Mouse (Mus musculus): ENCODE results near the gene Cdkn2aipnl. TPM values are rescaled to one million over a fixed set of nuclear protein-coding genes. Genes with fewer than 3 reads are reported as not detected.

Gene Cdkn2aipnl
- polyA plus RNA-seq, 1 experiment from 2014 or later = 60.1 TPM

DNA sequence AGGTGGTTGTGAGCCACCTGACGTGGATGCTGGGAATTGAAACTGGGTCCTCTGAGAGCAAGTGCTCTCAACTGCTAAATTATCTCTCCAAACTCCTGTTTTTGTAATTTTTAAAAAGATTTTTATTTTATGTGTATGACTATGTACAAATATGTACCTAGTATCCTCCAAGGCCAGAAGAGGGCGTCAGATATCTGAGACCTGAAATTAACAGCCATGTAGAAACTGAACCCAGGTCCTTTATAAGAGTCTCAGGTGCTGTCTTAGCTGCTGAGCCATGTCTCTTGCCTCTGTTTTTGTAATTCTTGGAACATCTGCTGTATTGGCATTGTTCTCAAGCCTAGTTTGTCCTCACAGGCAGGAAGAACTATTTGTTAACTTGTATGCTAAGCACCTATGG, 2.0 kb downstream of the Cdkn2aipnl start:
- ATAC-seq (ENCODE audit: low read depth) (no peak), DNase-seq (no peak)
- Histone ChIP-seq H3K4me1 (replicated peaks) (peaks cover 22% of the 10 kb centered on the region), H3K4me2 (no peak overlapping the region), H3K27ac (no peak overlapping the region), H3K27me3 (no peaks in the 10 kb centered on the region), H3K36me3 (peaks cover 57% of the 10 kb centered on the region), H3K4me3 (replicated peaks) (no peak overlapping the region), H3K9ac (no peak overlapping the region), H3K9me3 (replicated peaks) (no peaks in the 10 kb centered on the region)
- WGBS (ENCODE audit: insufficient replicate concordance) = 79% methylated on average over 2 of the region's 2 CpGs

DNA sequence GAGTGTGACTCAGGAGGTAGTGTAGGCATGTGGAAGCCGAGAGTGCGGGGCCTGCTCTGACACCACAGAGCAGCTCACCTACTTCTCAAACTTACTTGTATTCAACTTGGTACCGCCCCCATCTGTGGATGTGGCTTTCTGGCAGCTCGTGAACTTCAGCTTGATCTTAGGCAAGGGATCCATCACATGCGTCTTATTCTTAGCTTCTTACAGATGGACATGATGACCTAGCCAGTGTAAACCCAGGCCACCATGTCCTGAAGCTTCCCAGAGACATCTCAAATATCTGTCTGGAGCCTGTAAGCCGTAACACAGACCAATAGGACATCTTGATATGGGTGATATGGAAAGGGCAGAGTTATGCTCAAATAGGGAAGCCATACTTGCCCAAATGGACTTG, 4.2 kb downstream of the Cdkn2aipnl start:
- WGBS (ENCODE audit: insufficient replicate concordance) = 86% methylated on average over 6 of the region's 6 CpGs
- ATAC-seq (ENCODE audit: low read depth) = no peak

DNA sequence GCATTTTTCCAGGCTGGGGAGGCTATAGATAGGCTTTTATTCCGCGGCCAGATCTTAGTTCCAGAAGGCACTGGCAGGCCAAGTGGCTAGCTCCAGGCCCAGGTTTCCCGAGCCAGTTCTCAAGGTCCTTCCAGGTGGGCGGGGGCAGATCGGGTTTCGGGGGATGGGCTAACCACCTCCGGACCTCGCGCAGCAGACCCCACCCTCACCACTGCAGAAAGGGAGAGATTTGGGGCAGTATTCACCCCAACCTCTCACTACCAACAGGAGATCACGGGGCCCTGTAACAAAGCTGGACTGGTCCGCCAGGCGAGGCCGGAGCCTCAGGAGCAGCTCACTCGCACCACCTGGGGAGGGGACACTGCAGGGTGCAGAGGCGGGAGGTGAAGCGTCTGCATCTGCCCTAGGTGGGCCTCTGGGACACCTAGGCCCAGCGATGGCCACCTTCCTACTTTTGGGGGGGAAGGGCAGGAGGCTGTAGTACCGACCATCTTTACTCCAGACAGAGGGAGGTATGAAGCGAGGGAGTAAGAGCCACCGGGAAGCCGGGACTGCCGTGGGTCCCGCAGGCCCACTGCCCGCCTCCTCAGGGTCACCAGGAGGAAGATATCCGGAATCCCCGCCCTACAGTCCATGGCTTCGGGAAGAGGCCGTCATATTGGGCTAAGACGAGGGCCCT, 32.3 kb downstream of the Cdkn2aipnl start:
- no peaks in the 10 kb centered on the region for H3K27me3 ChIP-seq
- peak overlapping the region; percentile 97 for H3K4me3 ChIP-seq (replicated peaks)
- ATAC-seq (ENCODE audit: low read depth) (peak; percentile 37), DNase-seq (peak; percentile 52)
- peak overlapping the region; percentile 98 for H3K9ac ChIP-seq
- H3K9me3 ChIP-seq (replicated peaks) = no peaks in the 10 kb centered on the region
- peak overlapping the region; percentile 90 for H3K4me2 ChIP-seq
- under 1% methylated on average over 29 of the region's 29 CpGs for WGBS (ENCODE audit: insufficient replicate concordance)
- peak overlapping the region; percentile 95 for H3K27ac ChIP-seq
- H3K4me1 ChIP-seq (replicated peaks) = peaks cover 56% of the 10 kb centered on the region
- H3K36me3 ChIP-seq = peaks cover 31% of the 10 kb centered on the region

More for the DNA sequence above, 4.2 kb downstream of the Cdkn2aipnl start:
- Histone ChIP-seq H3K4me1 (replicated peaks) (peaks cover 22% of the 10 kb centered on the region), H3K4me2 (no peak overlapping the region), H3K27ac (no peak overlapping the region), H3K27me3 (no peaks in the 10 kb centered on the region), H3K9me3 (replicated peaks) (no peaks in the 10 kb centered on the region), H3K4me3 (replicated peaks) (no peak overlapping the region), H3K9ac (no peak overlapping the region), H3K36me3 (peaks cover 70% of the 10 kb centered on the region)
- no peak for DNase-seq

DNA sequence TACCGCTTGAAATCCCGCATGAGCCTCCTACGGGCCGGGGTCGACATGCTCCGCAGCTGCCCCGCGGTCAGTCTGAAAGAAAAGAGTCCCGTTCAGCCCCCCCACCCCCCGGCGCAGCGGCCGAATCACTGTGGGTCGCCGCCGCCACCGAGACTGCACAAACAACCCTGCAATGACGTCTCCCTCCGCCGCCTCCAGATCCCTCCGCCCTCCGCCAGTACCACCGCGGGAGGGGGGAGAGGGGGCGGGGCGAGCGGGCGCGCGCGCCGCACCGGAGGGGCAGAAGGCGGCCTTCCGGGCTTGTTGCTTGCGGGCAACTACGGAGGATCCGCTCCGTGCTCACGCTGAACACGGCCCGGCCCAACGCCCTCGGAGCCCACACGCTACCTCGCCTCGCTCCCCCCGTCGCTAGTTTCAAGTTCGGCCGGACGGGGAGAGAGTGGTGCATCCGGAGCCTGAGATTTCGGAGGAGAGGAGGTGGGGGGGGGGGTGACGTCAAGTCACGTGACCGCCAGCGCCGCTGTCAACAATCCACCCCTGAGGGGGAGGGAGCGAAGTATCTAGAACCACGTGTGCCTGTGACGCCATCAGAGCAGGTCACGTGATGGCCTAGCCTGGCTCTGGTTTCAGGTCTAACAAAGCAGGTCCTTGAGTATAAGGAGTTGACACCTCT, 33.0 kb downstream of the Cdkn2aipnl start, which contains the start of gene Ube2b:
TSS of gene Ube2b (minus strand) at position 473 of the 673 bp plus-strand sequence.
- H3K4me2 ChIP-seq = peak within 1 kb of the TSS; percentile 90
- peaks cover 24% of the 10 kb centered on the region for H3K36me3 ChIP-seq
- H3K9me3 ChIP-seq (replicated peaks) = no peaks in the 10 kb centered on the region
- H3K4me1 ChIP-seq (replicated peaks) = peaks cover 60% of the 10 kb centered on the region
- peak within 1 kb of the TSS; percentile 97 for H3K4me3 ChIP-seq (replicated peaks)
- peak within 1 kb of the TSS; percentile 98 for H3K9ac ChIP-seq
- WGBS (ENCODE audit: insufficient replicate concordance) = under 1% methylated on average over 57 of the region's 63 CpGs
- no peaks in the 10 kb centered on the region for H3K27me3 ChIP-seq
- ATAC-seq (ENCODE audit: low read depth) (peak; percentile 75), DNase-seq (peak; percentile 90)
- peak within 1 kb of the TSS; percentile 95 for H3K27ac ChIP-seq

DNA sequence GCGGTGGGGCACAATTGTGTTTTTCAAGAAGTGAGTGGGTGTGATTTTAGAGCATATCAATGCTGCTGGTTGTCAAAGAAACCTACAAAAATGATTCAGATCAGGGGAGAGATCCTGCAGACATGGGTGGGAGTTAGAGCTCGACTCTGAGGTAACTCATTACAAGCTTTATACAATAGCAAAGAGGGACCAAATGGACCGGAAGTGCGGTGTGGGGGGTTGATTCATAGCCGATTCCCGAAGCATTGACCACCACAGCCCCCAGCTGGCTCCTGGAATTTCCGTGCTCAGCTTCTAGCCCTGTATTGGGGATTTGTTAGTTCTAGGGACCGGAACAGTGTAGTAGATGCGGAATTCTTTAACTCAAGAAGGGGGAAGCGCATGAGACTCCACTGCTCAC, 33.9 kb downstream of the Cdkn2aipnl start:
- H3K36me3 ChIP-seq = peaks cover 15% of the 10 kb centered on the region
- peaks cover 63% of the 10 kb centered on the region for H3K4me1 ChIP-seq (replicated peaks)
- H3K9me3 ChIP-seq (replicated peaks) = no peaks in the 10 kb centered on the region
- ATAC-seq (ENCODE audit: low read depth) (no peak), DNase-seq (no peak)
- H3K4me2 ChIP-seq = peak overlapping the region; percentile 90
- WGBS (ENCODE audit: insufficient replicate concordance) = 56% methylated on average over 10 of the region's 10 CpGs
- peak overlapping the region; percentile 97; the same call in 1 of the 2 replicates for H3K4me3 ChIP-seq (replicated peaks)
- H3K27me3 ChIP-seq = no peaks in the 10 kb centered on the region
- peak overlapping the region; percentile 60; the same call in 1 of the 2 replicates for H3K27ac ChIP-seq
- no peak overlapping the region for H3K9ac ChIP-seq

DNA sequence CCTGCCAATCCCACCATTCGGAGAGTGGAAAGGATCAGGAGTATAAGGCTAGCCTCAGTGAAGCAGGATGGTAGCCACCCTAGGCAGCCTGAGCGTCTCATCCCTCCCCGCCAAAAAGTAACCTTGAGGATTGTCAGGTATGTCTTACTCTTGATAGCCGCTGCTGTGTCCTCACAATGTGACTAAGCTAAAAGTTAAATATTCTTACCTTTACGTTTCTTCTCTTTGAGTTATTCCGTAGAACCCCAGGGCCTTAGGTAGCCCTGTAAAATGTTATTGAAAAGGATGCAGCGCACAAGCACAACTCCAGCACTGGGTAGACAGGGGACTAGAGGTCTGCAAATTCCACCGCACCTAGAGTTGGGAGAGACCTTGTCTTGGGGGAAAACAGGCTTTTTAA, 34.4 kb downstream of the Cdkn2aipnl start:
- WGBS (ENCODE audit: insufficient replicate concordance) = 83% methylated on average over 8 of the region's 8 CpGs
- no peak overlapping the region for H3K4me3 ChIP-seq (replicated peaks)
- H3K27ac ChIP-seq = no peak overlapping the region
- H3K36me3 ChIP-seq = peaks cover 10% of the 10 kb centered on the region
- H3K27me3 ChIP-seq = no peaks in the 10 kb centered on the region
- H3K9me3 ChIP-seq (replicated peaks) = no peaks in the 10 kb centered on the region
- H3K4me1 ChIP-seq (replicated peaks) = peaks cover 63% of the 10 kb centered on the region
- ATAC-seq (ENCODE audit: low read depth) (no peak), DNase-seq (no peak)
- peak overlapping the region; percentile 90; the same call in 1 of the 2 replicates for H3K4me2 ChIP-seq
- H3K9ac ChIP-seq = no peak overlapping the region

DNA sequence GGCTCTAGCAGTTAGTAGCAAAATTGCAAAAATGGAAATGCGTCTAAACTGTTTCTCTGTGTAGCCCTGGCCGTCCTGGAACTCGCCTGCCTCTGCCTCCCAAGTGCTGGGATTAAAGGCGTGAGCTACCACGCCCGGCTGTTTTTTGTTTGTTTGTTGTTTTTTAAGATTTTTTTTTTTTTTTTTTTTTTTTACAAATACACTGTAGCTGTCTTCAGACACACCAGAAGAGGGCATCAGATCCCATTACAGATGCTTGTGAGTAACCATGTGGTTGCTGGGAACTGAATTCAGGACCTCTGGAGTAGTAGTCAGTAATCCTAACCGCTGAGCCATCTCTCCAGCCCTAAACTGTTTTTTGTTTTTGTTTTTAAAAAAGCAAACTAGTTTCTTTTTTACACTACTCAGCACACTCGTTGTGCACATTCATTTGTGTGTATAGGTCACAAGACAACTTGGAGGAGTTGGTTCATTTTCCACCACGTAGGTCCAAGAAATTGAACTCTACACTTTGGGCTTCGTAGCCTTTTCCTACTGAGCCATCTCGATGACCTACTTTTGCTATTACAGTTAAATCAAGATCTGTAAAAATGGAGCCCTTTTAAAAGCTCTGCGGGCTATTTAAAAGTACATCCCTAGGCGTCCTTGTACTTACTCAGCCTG, 35.5 kb downstream of the Cdkn2aipnl start:
- H3K9ac ChIP-seq = peak overlapping the region; percentile 86
- peak overlapping the region; percentile 92 for H3K4me2 ChIP-seq
- no peaks in the 10 kb centered on the region for H3K9me3 ChIP-seq (replicated peaks)
- no peaks in the 10 kb centered on the region for H3K36me3 ChIP-seq
- 69% methylated on average over 13 of the region's 13 CpGs for WGBS (ENCODE audit: insufficient replicate concordance)
- H3K4me1 ChIP-seq (replicated peaks) = peaks cover 56% of the 10 kb centered on the region
- ATAC-seq (ENCODE audit: low read depth) (no peak), DNase-seq (no peak)
- H3K27ac ChIP-seq = peak overlapping the region; percentile 86
- H3K27me3 ChIP-seq = no peaks in the 10 kb centered on the region
- peak overlapping the region; percentile 81 for H3K4me3 ChIP-seq (replicated peaks)

DNA sequence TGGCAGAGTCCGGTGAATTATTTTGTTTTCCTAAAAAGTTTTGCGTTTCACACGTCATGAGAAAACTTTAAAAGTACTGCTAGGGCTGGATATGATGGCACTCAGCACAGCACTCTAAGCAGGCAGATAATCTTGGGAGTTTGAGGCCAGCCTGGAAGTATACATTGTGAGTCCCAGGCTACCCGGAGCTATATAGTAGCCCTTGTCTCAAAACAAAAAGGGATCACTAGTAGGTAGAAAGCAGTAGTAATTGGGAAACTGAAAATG, 36.0 kb downstream of the Cdkn2aipnl start:
- WGBS (ENCODE audit: insufficient replicate concordance) = 15% methylated on average over 4 of the region's 4 CpGs
- Histone ChIP-seq H3K27ac (peak overlapping the region; percentile 86), H3K4me1 (replicated peaks) (peaks cover 51% of the 10 kb centered on the region), H3K4me3 (replicated peaks) (peak overlapping the region; percentile 81), H3K4me2 (peak overlapping the region; percentile 92), H3K9me3 (replicated peaks) (no peaks in the 10 kb centered on the region), H3K9ac (peak overlapping the region; percentile 86), H3K36me3 (no peaks in the 10 kb centered on the region), H3K27me3 (no peaks in the 10 kb centered on the region)
- DNase-seq (peak; percentile 14), ATAC-seq (ENCODE audit: low read depth) (no peak)

DNA sequence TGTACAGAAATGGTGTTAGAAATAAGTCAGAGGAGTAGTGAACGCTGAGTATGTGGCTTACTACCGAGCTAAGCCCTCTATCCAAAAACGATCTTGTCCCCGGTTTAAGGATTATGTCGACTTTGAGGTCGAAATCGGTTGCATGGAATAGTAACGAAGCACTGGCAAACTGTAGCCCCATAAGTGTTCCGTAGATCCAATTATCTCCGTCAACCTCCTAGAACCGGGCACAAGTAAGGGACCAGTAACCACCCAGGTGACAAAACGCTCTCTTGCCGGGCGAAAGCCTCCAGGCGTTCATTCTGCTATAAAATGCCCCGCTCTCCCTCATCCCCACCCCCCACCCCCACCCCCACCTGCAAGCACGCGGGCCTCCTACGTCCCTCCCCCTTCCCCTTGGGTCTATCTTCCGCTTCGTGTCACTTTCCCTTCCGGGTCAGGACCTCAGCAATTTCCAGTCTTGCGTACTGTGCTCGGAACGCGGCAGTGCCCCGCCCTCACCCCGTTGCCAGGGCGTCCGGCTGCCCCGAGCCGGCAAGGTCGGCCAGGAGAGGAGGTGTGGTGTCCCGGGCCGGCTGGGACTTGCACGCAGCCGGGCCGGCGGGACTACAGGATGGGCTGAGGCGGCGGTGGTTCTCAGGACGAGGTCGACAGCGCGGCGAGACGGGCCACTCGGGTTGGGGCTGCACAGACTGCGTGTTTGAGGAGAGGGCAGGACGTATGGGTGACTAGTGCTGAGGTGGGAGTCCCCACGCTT, 36.5 kb downstream of the Cdkn2aipnl start, which contains the start of gene Cdkl3:
TSS of gene Cdkl3 (plus strand) at position 450 of the 757 bp plus-strand sequence.
- Histone ChIP-seq H3K27me3 (no peaks in the 10 kb centered on the region), H3K4me1 (replicated peaks) (peaks cover 46% of the 10 kb centered on the region), H3K4me2 (peak within 1 kb of the TSS; percentile 92), H3K9ac (peak within 1 kb of the TSS; percentile 86), H3K27ac (peak within 1 kb of the TSS; percentile 86), H3K36me3 (no peaks in the 10 kb centered on the region), H3K4me3 (replicated peaks) (peak within 1 kb of the TSS; percentile 81), H3K9me3 (replicated peaks) (no peaks in the 10 kb centered on the region)
- under 1% methylated on average over 51 of the region's 51 CpGs for WGBS (ENCODE audit: insufficient replicate concordance)
- peak; percentile 94 for DNase-seq
- ATAC-seq (ENCODE audit: low read depth) = peak; percentile 90

DNA sequence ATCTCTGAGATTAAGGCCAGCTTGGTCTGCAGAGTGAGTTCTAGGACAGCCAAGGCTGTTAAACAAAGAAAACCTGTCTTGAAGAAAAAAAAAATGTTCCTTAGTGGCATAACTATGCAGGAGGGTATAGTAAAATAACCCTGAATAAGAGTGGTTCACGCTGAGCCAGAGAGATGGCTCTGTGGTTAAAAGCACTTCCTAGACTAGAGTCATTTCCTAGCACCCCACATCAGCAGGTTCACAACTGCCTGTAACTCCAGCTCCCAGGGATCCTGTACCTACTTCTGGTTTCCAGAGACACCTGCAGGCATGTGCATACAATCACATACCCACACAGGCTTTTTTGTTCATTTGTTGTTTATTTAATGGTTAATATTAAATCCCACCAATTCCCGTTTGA, 38.1 kb downstream of the Cdkn2aipnl start:
- DNase-seq = no peak
- no peak overlapping the region for H3K4me3 ChIP-seq (replicated peaks)
- H3K4me2 ChIP-seq = 0 out of 2 replicates have a peak overlapping the region, but pooled peaks have one; percentile 3
- no peaks in the 10 kb centered on the region for H3K9me3 ChIP-seq (replicated peaks)
- H3K27me3 ChIP-seq = no peaks in the 10 kb centered on the region
- no peak overlapping the region for H3K27ac ChIP-seq
- no peak overlapping the region for H3K9ac ChIP-seq
- no peaks in the 10 kb centered on the region for H3K36me3 ChIP-seq
- peaks cover 39% of the 10 kb centered on the region for H3K4me1 ChIP-seq (replicated peaks)
- no peak for ATAC-seq (ENCODE audit: low read depth)
- 36% methylated on average over 2 of the region's 2 CpGs for WGBS (ENCODE audit: insufficient replicate concordance)

DNA sequence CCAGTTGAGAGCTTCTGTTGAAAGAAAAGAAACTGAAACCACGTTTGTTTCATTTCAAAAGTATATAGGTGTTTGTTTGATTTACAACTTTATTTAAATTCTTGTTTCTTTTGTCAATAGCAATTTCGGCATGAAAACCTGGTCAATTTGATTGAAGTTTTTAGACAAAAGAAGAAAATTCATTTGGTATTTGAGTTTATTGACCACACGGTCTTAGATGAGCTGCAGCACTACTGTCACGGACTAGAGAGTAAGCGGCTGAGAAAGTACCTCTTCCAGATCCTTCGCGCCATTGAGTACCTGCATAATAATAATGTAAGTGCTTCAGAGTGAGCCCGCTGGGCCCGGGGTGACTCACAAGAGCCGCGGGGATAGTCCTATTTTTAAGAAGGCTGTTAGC, 43.5 kb downstream of the Cdkn2aipnl start:
- Histone ChIP-seq H3K9me3 (replicated peaks) (no peaks in the 10 kb centered on the region), H3K4me1 (replicated peaks) (no peaks in the 10 kb centered on the region), H3K36me3 (no peaks in the 10 kb centered on the region), H3K4me2 (no peak overlapping the region), H3K27me3 (no peaks in the 10 kb centered on the region), H3K4me3 (replicated peaks) (no peak overlapping the region), H3K9ac (no peak overlapping the region), H3K27ac (no peak overlapping the region)
- ATAC-seq (ENCODE audit: low read depth) (no peak), DNase-seq (no peak)
- WGBS (ENCODE audit: insufficient replicate concordance) = 74% methylated on average over 11 of the region's 11 CpGs
